Mouse (Mus musculus) adrenal gland, postnatal 4 days (tissue): ENCODE results near the gene Zc3h12c. TPM values are rescaled to one million over a fixed set of nuclear protein-coding genes. Genes with fewer than 3 reads are reported as not detected.

Experiments used
- microRNA-seq: library from miRNA; unstranded; fragments of <30 nt; microRNA quantifications from one replicate; pipeline ENCODE4 v1.2.0, GENCODE M21; 2021
- total RNA-seq, 2 experiments: library from RNA; stranded (reverse); gene quantifications; 2 replicates each; pipeline ENCODE4 v1.2.3; 2021

Gene Zc3h12c
- total RNA-seq, 2 experiments from 2014 or later: 19.8 to 21.2 TPM

Small RNAs within 50 kb of the gene (microRNA-seq; reads per million reads assigned to microRNA genes)
- not detected for gene Gm27686
- gene Mir6244: not detected

Other genes starting within 250 kb of the Zc3h12c start
- 100 to 1,000 TPM; 853 to 953 TPM for gene Fdx1, start 205.0 kb downstream of the Zc3h12c start, total RNA-seq
- 100 to 1,000 TPM; 133 to 137 TPM for gene Rdx, start 121.4 kb downstream of the Zc3h12c start, total RNA-seq